Mouse (Mus musculus) heart, adult 18-20 months (tissue): ENCODE measurements at regions not wholly inside any gene's neighbourhood (a gene's known extent, or its start where the extent isn't known, plus 50 kb on each side); places are given as distances from the start of the nearest gene placed in this dataset.

Source experiments
- DNase-seq, 2 experiments: peaks; one replicate each; pipeline ENCODE4 v3.0.0; 2021 to 2022; ENCODE audit warnings: mixed read lengths in 1 of 2
- microRNA-seq, 2 experiments: library from miRNA; unstranded; fragments of <30 nt; microRNA quantifications; one replicate each; pipeline ENCODE4 v1.2.0; 2022

GRCm38 (mm10) chr2:84266158-84266557 lies 159.1 kb downstream of the Calcrl start:
- DNase-seq = no peak

DNA sequence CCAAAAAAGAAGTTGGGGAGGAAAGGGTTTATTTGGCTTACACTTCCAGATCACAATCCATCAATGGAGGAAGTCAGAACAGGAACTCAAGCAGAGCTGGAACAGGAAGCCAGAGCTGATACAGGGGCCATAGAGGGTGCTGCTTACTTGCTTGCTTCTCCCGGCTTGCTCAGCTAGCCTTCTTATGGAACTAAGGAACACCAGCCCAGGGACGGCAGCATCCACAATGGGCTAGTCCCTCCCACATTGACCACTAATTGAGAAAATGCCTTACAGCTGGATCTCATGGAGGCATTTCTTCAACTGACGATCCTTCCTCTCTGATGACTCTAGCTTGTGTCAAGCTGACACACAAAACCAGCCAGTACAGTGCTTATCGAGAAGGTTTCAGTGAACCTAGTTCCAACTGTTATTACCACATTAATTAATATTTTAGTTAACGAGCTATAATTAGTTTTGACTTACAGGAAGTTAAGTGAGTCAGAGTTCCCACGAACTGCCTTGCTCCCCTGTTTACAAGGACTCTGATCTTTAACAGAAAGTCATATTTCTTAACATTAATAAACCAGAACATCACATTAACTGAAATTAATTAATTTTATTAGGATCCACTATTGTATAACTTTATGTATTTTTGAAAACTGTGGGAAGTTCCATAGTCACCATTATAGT lies 158.2 kb downstream of the Calcrl start:
- DNase-seq = peak; percentile 27 to 43

DNA sequence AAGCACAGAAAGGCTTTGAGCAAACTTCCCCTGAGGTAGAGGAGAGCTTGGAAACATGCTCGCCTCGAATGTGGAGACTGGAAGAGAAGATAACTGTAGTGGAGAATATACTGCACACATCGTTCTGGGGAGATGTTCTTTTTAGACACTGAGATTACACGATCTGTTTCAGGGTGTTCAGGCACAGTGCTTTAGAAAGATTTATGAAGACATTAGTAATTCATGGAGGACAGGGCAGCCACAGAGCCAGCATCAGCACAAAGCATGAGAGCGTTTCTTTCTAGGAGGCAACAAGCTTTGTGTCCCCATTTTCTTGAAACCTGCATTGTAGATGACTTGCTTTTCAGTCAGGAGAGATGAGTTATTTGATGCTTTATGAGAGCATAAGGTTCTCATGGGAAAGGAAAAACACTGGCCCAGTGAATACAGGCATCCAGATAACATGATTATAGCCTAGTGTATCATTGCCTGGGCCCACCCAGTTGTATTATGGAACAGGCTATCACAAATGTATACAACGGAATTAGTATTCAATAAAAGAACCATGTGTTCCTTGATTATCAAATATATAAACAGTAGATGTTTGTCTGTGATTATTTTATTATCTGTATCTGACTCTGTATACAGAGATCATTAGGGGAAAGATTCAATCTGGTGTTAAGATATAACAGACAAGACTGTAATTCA lies 151.0 kb downstream of the Calcrl start:
- no peak for DNase-seq

GRCm38 (mm10) chr2:84277181-84277580 lies 148.0 kb downstream of the Calcrl start:
- DNase-seq = no peak

Small RNA genes in the stretch of these regions (microRNA-seq; reads per million reads assigned to microRNA genes)
- 0 reads per million in 2 experiments for gene Gm25972
